Comparison of ENCODE assay signal across 23 mouse cellular contexts in the genomic region with DNA sequence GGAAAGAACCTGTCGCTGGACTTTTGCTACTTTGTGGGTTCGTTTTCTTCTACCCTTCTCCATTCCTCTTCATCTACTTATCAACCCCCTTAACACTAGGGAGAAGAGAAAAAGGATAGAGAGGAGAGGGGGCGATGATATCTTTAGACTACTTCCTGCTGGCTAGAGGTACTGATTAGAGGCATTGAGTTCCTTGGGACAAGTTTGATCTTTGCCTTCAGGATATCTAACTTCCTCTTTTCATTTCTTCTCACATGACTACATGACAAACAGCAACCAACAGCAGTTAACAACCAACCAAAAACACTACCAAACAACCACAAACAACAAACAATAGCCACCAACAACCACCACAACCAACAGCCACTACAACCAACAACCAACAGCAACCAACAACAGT. TPM values are rescaled to one million over a fixed set of nuclear protein-coding genes. Genes with fewer than 3 reads are reported as not detected.
"Had no signal": no experiment of that assay in that cellular context is flagged by ENCODE, and none has a peak within 500 bp of the region (broad histone marks: within the 10 kb centered on the region; RNA-seq: fewer than 3 reads in every experiment).

No protein-coding gene starts in this region.

- DNase-seq: kidney, adult 2 months; kidney, postnatal 25 days; layer of hippocampus, postnatal 36 days; liver, postnatal 0 days; lung, embryonic 14.5 days; lung, postnatal 36 days; retina, postnatal 1 day; thymus, adult 18-20 months; thymus, postnatal 36 days had no signal

- H3K9me3 ChIP-seq: midbrain, embryonic 12.5 days; midbrain, embryonic 15.5 days; neural tube, embryonic 12.5 days; neural tube, embryonic 15.5 days had no signal

- H3K27me3 ChIP-seq: midbrain, embryonic 12.5 days; midbrain, embryonic 15.5 days; neural tube, embryonic 12.5 days; neural tube, embryonic 15.5 days had no signal

- H3K27ac ChIP-seq: kidney, postnatal 0 days; left cerebral cortex, adult 2 months; liver, embryonic 14.5 days; midbrain, embryonic 12.5 days; midbrain, embryonic 15.5 days; neural tube, embryonic 12.5 days; neural tube, embryonic 15.5 days had no signal

- H3K9ac ChIP-seq: liver, embryonic 14.5 days; liver, postnatal 0 days; lung, embryonic 14.5 days; midbrain, embryonic 12.5 days; midbrain, embryonic 15.5 days; neural tube, embryonic 12.5 days; neural tube, embryonic 15.5 days had no signal

- H3K36me3 ChIP-seq: midbrain, embryonic 12.5 days; midbrain, embryonic 15.5 days; neural tube, embryonic 12.5 days; neural tube, embryonic 15.5 days had no signal

- ATAC-seq: liver, postnatal 0 days; lung, postnatal 0 days; midbrain, embryonic 15.5 days had no signal

- H3K4me3 ChIP-seq: left cerebral cortex, adult 2 months; midbrain, embryonic 12.5 days; midbrain, embryonic 15.5 days; neural tube, embryonic 12.5 days; neural tube, embryonic 15.5 days had no signal

- H3K4me1 ChIP-seq: midbrain, embryonic 12.5 days; midbrain, embryonic 15.5 days; neural tube, embryonic 12.5 days; neural tube, embryonic 15.5 days had no signal

RNA-seq across cellular contexts. Expression of gene Bco1, which starts 38.0 kb away (rescaled TPM):
- total RNA-seq: left cerebral cortex, adult 2 months; left cerebral cortex, postnatal 10 days; left cerebral cortex, postnatal 36 days; megakaryocyte, adult 5-6 weeks had no signal
- polyA plus RNA-seq: limb, embryonic 11.5 days; lung, postnatal 0 days had no signal

RNA-seq across cellular contexts. Expression of gene Pkd1l2, which starts 51.5 kb away (rescaled TPM):
- total RNA-seq: left cerebral cortex, postnatal 10 days; liver, adult 2 months had no signal
- polyA plus RNA-seq: kidney, embryonic 14.5 days; kidney, postnatal 0 days; limb, embryonic 11.5 days; liver, adult 2 months; liver, embryonic 14.5 days; lung, embryonic 14.5 days; lung, postnatal 0 days; midbrain, embryonic 12.5 days; midbrain, embryonic 15.5 days had no signal
